Mouse (Mus musculus): ENCODE results near the gene Ccdc105. TPM values are rescaled to one million over a fixed set of nuclear protein-coding genes. Genes with fewer than 3 reads are reported as not detected.

Gene Ccdc105
- total RNA-seq, 4 experiments from 2014 or later = not detected

- DNase-seq (ENCODE audit: low spot score) = no peak
Observed at GRCm38 (mm10) chr10:78715156-78715555, 37.7 kb downstream of the Ccdc105 start.

- DNase-seq (ENCODE audit: low spot score) = no peak
Observed at GRCm38 (mm10) chr10:78714129-78714528, 38.7 kb downstream of the Ccdc105 start.

GRCm38 (mm10) chr10:78710706-78711105 is 42.2 kb downstream of the Ccdc105 start:
- DNase-seq (ENCODE audit: low spot score) = no peak

GRCm38 (mm10) chr10:78700881-78701280 is 52.0 kb downstream of the Ccdc105 start:
- DNase-seq (ENCODE audit: low spot score) = no peak

Other genes with a start within 250 kb of the Ccdc105 start
- not detected for gene Olfr1358, start 235.6 kb downstream of the Ccdc105 start, total RNA-seq (2022)
- gene Ilvbl, start 178.7 kb downstream of the Ccdc105 start, total RNA-seq (2022) = 10 to 100 TPM; 37.2 to 42.0 (median 39.7) TPM
- 10 to 100 TPM; 10.5 to 13.2 (median 12.2) TPM for gene Syde1, start 161.1 kb downstream of the Ccdc105 start, total RNA-seq (2022)
- not detected for gene Olfr1357, start 135.0 kb downstream of the Ccdc105 start, total RNA-seq (2022)
- gene Casp14, start 34.8 kb downstream of the Ccdc105 start, total RNA-seq (2022) = not detected
- not detected for gene Slc1a6, start 27.4 kb upstream of the Ccdc105 start, total RNA-seq (2022)
- gene Olfr1356, start 99.1 kb upstream of the Ccdc105 start, total RNA-seq (2022) = not detected
- not detected for gene Olfr1355, start 122.5 kb upstream of the Ccdc105 start, total RNA-seq (2022)
- gene Olfr1354, start 160.1 kb upstream of the Ccdc105 start, total RNA-seq (2022) = not detected
- gene Olfr8, start 197.6 kb upstream of the Ccdc105 start, total RNA-seq (2022) = not detected
- gene Olfr1353, start 210.2 kb upstream of the Ccdc105 start, total RNA-seq (2022) = not detected
- not detected for gene Olfr1352, start 228.0 kb upstream of the Ccdc105 start, total RNA-seq (2022)

All from heart, adult 8-10 months (tissue).